Mouse (Mus musculus) midbrain, embryonic 10.5 days (tissue): ENCODE data around the gene Sult1e1. TPM values are rescaled to one million over a fixed set of nuclear protein-coding genes. Genes with fewer than 3 reads are reported as not detected.

ENCODE experiments used
- DNase-seq: peaks from one replicate; pipeline ENCODE4 v3.0.0-alpha.2; 2017; ENCODE audit warnings: low spot score
- H3K27ac ChIP-seq: fragments of 300-500 bp; sonication (generic); replicated peaks from 2 replicates; pipeline ENCODE4 v1.5.1; 2016; ENCODE audit warnings: mild to moderate bottlenecking
- H3K27me3 ChIP-seq: fragments of 300-500 bp; sonication (generic); 2 replicates; pipeline ENCODE4 v1.6.1; 2016; ENCODE audit warnings: low read depth, mild to moderate bottlenecking; ENCODE audit not compliant: poor library complexity, severe bottlenecking
- H3K36me3 ChIP-seq: fragments of 300-500 bp; sonication (generic); 2 replicates; pipeline ENCODE4 v1.6.1; 2016; ENCODE audit warnings: mild to moderate bottlenecking, moderate library complexity
- H3K4me1 ChIP-seq: fragments of 300-500 bp; sonication (generic); 2 replicates; pipeline ENCODE4 v1.6.1; 2016
- H3K4me3 ChIP-seq: fragments of 300-500 bp; sonication (generic); 2 replicates; pipeline ENCODE4 v1.5.1; 2016; ENCODE audit warnings: mild to moderate bottlenecking, moderate library complexity
- H3K9me3 ChIP-seq: fragments of 300-500 bp; sonication (generic); replicated peaks from 2 replicates; pipeline ENCODE4 v1.6.1; 2016; ENCODE audit warnings: mild to moderate bottlenecking
- WGBS: fragments of 180-500 bp; shearing (Covaris S2); methylation state at CpG from one replicate; pipeline ENCODE4 v1.1.7; 2016; 5-methylcytosine and 5-hydroxymethylcytosine counted together
- polyA plus RNA-seq: library from polyadenylated mRNA; unstranded; fragments of >200 nt; fragmentation: Nextera tagmentation; extraction: Ambion mirVana; gene quantifications from 2 replicates; pipeline ENCODE4 v1.2.1, GENCODE M21; 2016

Sult1e1 gene
- 0.12 TPM in 1 of 2 replicates, not detected in the other for polyA plus RNA-seq

- Histone ChIP-seq H3K4me1 (no peaks in the 10 kb centered on the region), H3K27me3 (no peaks in the 10 kb centered on the region), H3K9me3 (no peaks in the 10 kb centered on the region), H3K27ac (no peak within 1 kb of the TSS), H3K36me3 (no peaks in the 10 kb centered on the region), H3K4me3 (no peak within 1 kb of the TSS)
- DNase-seq: no peak
- 88% methylated on average over 5 of the region's 5 CpGs for WGBS
Observed at GRCm38 (mm10) chr5:87591494-87591893, at the start of gene Sult1e1. TSS of gene Sult1e1 (minus strand) at chr5:87591594.

GRCm38 (mm10) chr5:87622681-87623080 is 31.3 kb upstream of the Sult1e1 start:
- no peaks in the 10 kb centered on the region for H3K27me3 ChIP-seq

GRCm38 (mm10) chr5:87615128-87615390 is 23.7 kb upstream of the Sult1e1 start:
- Histone ChIP-seq H3K36me3 (no peaks in the 10 kb centered on the region), H3K4me3 (no peak overlapping the region), H3K9me3 (no peaks in the 10 kb centered on the region), H3K4me1 (no peaks in the 10 kb centered on the region), H3K27me3 (no peaks in the 10 kb centered on the region), H3K27ac (no peak overlapping the region)
- DNase-seq: no peak
- 87% methylated on average over 2 of the region's 2 CpGs for WGBS

More at GRCm38 (mm10) chr5:87622681-87623080, 31.3 kb upstream of the Sult1e1 start:
- no peak for DNase-seq
- H3K4me3 ChIP-seq: no peak overlapping the region
- no peak overlapping the region for H3K27ac ChIP-seq
- no peaks in the 10 kb centered on the region for H3K36me3 ChIP-seq
- H3K9me3 ChIP-seq: no peaks in the 10 kb centered on the region
- H3K4me1 ChIP-seq: no peaks in the 10 kb centered on the region

GRCm38 (mm10) chr5:87614364-87615127 is 23.2 kb upstream of the Sult1e1 start:
- Histone ChIP-seq H3K4me3 (no peak overlapping the region), H3K27ac (no peak overlapping the region), H3K4me1 (no peaks in the 10 kb centered on the region), H3K9me3 (no peaks in the 10 kb centered on the region), H3K36me3 (no peaks in the 10 kb centered on the region), H3K27me3 (no peaks in the 10 kb centered on the region)
- no peak for DNase-seq

GRCm38 (mm10) chr5:87601018-87601417 is 9.6 kb upstream of the Sult1e1 start:
- no peak overlapping the region for H3K27ac ChIP-seq
- H3K9me3 ChIP-seq: no peaks in the 10 kb centered on the region
- H3K36me3 ChIP-seq: no peaks in the 10 kb centered on the region
- H3K4me3 ChIP-seq: no peak overlapping the region
- DNase-seq: no peak
- H3K4me1 ChIP-seq: no peaks in the 10 kb centered on the region
- H3K27me3 ChIP-seq: no peaks in the 10 kb centered on the region
- WGBS: 85% methylated on average over 3 of the region's 3 CpGs

- H3K4me1 ChIP-seq: no peaks in the 10 kb centered on the region
- H3K36me3 ChIP-seq: no peaks in the 10 kb centered on the region
- 85% methylated on average over 2 of the region's 2 CpGs for WGBS
- H3K27ac ChIP-seq: no peak overlapping the region
- H3K27me3 ChIP-seq: no peaks in the 10 kb centered on the region
- H3K4me3 ChIP-seq: no peak overlapping the region
- no peak for DNase-seq
- H3K9me3 ChIP-seq: no peaks in the 10 kb centered on the region
Observed at GRCm38 (mm10) chr5:87597891-87598290, 6.5 kb upstream of the Sult1e1 start.

GRCm38 (mm10) chr5:87589916-87590315 is 1.5 kb downstream of the Sult1e1 start:
- no peaks in the 10 kb centered on the region for H3K27me3 ChIP-seq
- DNase-seq: no peak
- no peak overlapping the region for H3K4me3 ChIP-seq
- H3K27ac ChIP-seq: no peak overlapping the region
- 90% methylated on average over 2 of the region's 2 CpGs for WGBS
- no peaks in the 10 kb centered on the region for H3K4me1 ChIP-seq
- no peaks in the 10 kb centered on the region for H3K36me3 ChIP-seq
- H3K9me3 ChIP-seq: no peaks in the 10 kb centered on the region

GRCm38 (mm10) chr5:87580389-87580788 is 11.0 kb downstream of the Sult1e1 start:
- no peaks in the 10 kb centered on the region for H3K9me3 ChIP-seq
- H3K36me3 ChIP-seq: no peaks in the 10 kb centered on the region
- no peak overlapping the region for H3K27ac ChIP-seq
- no peaks in the 10 kb centered on the region for H3K4me1 ChIP-seq
- no peak for DNase-seq
- no peak overlapping the region for H3K4me3 ChIP-seq
- WGBS: 90% methylated on average over 1 of the region's 1 CpGs
- no peaks in the 10 kb centered on the region for H3K27me3 ChIP-seq

GRCm38 (mm10) chr5:87574174-87574573 is 17.2 kb downstream of the Sult1e1 start:
- Histone ChIP-seq H3K27ac (no peak overlapping the region), H3K4me3 (no peak overlapping the region), H3K36me3 (no peaks in the 10 kb centered on the region), H3K9me3 (no peaks in the 10 kb centered on the region), H3K4me1 (no peaks in the 10 kb centered on the region), H3K27me3 (no peaks in the 10 kb centered on the region)
- 63% methylated on average over 1 of the region's 1 CpGs for WGBS
- DNase-seq: no peak

GRCm38 (mm10) chr5:87573490-87573889 is 17.9 kb downstream of the Sult1e1 start:
- Histone ChIP-seq H3K4me1 (no peaks in the 10 kb centered on the region), H3K9me3 (no peaks in the 10 kb centered on the region), H3K4me3 (no peak overlapping the region), H3K36me3 (no peaks in the 10 kb centered on the region), H3K27ac (no peak overlapping the region), H3K27me3 (no peaks in the 10 kb centered on the region)
- 73% methylated on average over 5 of the region's 5 CpGs for WGBS
- no peak for DNase-seq

- H3K27ac ChIP-seq: no peak overlapping the region
- no peaks in the 10 kb centered on the region for H3K36me3 ChIP-seq
- no peak overlapping the region for H3K4me3 ChIP-seq
- 88% methylated on average over 6 of the region's 6 CpGs for WGBS
- DNase-seq: no peak
- H3K4me1 ChIP-seq: no peaks in the 10 kb centered on the region
- H3K9me3 ChIP-seq: no peaks in the 10 kb centered on the region
- H3K27me3 ChIP-seq: no peaks in the 10 kb centered on the region
Observed at GRCm38 (mm10) chr5:87572781-87573180, 18.6 kb downstream of the Sult1e1 start.

GRCm38 (mm10) chr5:87568845-87569244 is 22.5 kb downstream of the Sult1e1 start, which contains the start of gene Sult1d1:
TSS of gene Sult1d1 (minus strand) at chr5:87569027.
- Histone ChIP-seq H3K36me3 (no peaks in the 10 kb centered on the region), H3K27ac (no peak within 1 kb of the TSS), H3K4me3 (no peak within 1 kb of the TSS), H3K27me3 (no peaks in the 10 kb centered on the region), H3K9me3 (no peaks in the 10 kb centered on the region), H3K4me1 (no peaks in the 10 kb centered on the region)
- no peak for DNase-seq
- 87% methylated on average over 5 of the region's 5 CpGs for WGBS

- Histone ChIP-seq H3K27me3 (no peaks in the 10 kb centered on the region), H3K9me3 (no peaks in the 10 kb centered on the region), H3K4me1 (no peaks in the 10 kb centered on the region), H3K27ac (no peak overlapping the region), H3K4me3 (no peak overlapping the region), H3K36me3 (no peaks in the 10 kb centered on the region)
- WGBS: 83% methylated on average over 1 of the region's 1 CpGs
- no peak for DNase-seq
Observed at GRCm38 (mm10) chr5:87567306-87567705, 24.1 kb downstream of the Sult1e1 start.

GRCm38 (mm10) chr5:87562966-87563365 is 28.4 kb downstream of the Sult1e1 start:
- no peak overlapping the region for H3K27ac ChIP-seq
- no peaks in the 10 kb centered on the region for H3K4me1 ChIP-seq
- no peaks in the 10 kb centered on the region for H3K36me3 ChIP-seq
- H3K27me3 ChIP-seq: no peaks in the 10 kb centered on the region
- no peak overlapping the region for H3K4me3 ChIP-seq
- no peak for DNase-seq
- no peaks in the 10 kb centered on the region for H3K9me3 ChIP-seq
